Mouse (Mus musculus) ovary, postnatal 36 days (tissue): ENCODE measurements at regions not wholly inside any gene's neighbourhood (a gene's known extent, or its start where the extent isn't known, plus 50 kb on each side); places are given as distances from the start of the nearest gene placed in this dataset.
A peak's percentile ranks its signal among the peaks of the same experiment; 100 is the strongest.

Experiments
- DNase-seq: peaks from one replicate; pipeline ENCODE4 v3.0.0; 2022; ENCODE audit warnings: low spot score, mixed read lengths

DNA sequence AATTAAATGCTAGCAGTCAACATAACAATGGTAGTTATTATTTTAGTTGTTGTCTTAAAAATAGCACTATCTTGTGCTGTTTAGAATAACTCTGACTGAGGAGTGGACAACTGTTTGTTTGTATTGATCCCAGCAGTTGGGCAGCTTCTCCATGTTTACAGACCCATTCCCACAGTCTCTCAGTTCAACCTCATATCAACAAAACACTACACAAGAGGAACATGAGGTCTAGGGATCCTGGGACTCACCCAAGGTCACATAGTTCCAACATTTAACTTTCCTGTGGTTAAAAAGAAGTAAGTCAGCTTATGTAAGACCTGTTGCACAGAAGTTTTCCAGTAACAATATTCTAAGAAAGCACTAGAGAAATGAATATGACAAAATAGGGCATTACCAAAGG is 203.0 kb upstream of the Usp24 start:
- no peak for DNase-seq

DNA sequence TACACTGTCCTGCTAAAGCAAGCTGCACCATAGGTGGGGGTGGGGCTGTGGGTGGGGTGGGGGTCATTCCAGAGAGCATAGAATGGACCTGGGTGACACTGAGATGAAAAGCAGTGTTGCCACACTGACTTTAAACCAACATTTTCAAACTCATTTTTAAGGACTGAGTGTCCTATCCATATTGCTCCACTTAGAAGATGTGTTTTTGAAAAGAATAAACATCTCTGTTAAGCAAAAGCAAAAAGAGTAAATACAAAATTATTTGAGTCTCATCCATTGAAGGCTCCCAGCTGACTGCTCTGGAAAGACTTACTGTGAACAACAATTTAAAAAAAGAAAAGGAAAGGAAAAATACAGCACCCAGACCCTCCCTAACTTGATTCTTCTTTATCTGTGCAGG is 202.3 kb upstream of the Usp24 start:
- no peak for DNase-seq

DNA sequence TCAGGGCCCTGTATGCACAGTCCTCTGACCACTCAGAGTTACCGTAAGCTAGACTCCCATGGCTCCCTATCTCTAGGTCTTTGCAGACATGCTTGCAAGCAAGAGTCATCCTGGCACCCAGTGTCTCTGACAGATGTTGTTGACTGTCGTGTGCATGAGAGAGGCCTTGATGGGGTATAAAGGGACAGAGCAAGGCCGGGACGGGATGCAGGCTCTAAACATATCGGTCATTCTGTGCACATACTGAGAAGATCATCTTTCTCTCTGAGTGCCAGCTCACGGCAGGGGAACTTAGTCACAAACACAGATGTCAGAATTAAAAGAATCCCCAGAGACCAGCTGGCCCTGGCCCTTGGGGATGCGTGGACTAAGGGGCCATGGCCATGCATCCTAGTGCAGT is 199.4 kb upstream of the Usp24 start:
- no peak for DNase-seq

DNA sequence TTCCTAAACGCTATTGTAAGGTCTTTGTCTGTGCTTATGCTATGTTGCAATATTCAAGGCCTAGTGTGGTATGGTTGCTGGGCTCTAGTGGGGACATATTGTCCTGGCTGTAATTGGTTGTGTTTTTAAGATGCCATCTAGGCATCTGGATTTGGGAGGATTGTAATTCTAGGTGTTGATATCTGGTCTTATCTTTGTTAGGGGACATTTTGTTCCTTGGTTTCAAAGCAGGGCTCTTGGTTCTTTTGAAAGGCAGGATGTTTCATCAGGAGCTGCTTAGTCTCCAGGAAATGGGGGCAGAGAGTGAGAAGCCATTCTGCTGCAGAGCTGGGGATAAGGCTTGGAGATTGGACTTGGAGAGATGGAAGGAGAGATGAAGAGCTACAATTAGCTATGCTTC is 194.7 kb upstream of the Usp24 start:
- no peak for DNase-seq

DNA sequence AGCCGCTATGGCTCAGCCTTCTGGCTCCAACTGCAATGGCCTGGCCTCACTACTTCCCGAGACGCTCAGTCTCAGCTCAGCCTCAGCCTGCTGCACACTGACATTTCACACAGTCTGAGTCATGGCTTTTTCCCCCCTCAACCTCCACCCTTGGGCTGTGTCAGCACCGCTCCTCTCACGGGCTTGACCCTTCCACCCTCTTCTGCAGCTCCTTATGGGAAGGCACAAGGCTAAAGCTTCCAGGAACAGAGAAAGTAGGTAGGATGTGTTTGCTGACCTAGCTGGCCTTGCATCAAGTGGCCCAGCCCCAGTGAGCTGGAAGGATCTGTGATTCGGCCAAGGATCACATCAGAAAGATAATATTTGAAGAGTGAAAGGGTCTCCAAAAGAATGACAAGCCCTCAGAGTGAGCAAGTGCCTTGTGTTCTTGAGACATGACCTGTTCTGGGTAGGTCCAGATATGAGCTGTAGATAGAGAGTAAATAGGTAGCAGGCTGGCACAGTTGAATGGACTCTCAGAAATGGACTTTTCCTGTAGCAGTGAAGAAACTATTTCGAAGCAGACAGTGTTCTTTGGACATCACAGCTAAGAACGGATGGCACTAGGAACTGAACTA is 192.9 kb upstream of the Usp24 start:
- DNase-seq: no peak

DNA sequence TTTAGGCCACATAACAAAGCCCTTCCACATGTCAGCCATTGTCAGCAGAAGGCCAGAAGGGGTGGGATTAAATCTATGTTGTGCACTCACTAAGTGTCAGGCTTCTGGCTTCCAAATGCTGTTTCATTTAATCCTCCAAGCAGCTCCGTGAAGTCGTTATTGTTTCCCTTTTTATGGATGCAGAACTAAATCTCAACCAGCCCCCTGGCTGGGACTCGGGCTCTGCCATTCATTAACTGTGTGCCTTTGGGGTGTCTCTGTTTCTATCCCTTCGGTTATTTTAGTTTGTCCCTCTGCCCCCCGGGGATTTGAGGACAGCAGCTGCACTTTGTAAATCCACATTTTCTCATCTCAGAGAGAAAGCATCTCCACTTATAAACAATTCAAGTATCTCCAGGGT is 188.8 kb upstream of the Usp24 start:
- DNase-seq: no peak

DNA sequence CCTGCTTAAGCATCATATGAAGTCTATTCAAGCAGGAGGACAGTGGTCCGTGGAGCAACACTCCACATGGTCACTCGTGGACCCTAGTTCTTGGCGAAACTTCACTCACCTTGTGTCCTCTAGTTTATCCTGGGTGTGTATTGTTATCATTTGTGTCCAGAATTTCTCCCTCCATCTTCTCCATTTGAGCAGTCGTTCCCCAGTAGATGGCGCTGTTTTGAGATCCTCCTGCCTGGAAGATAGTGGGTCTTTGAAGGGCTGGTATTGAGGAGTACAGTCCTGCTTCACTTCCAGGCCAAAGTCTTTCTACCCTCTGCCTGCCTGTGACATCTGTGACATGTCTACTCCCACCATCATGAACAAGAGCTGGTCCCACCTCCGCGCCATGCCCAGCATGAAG is 188.4 kb upstream of the Usp24 start:
- no peak for DNase-seq

DNA sequence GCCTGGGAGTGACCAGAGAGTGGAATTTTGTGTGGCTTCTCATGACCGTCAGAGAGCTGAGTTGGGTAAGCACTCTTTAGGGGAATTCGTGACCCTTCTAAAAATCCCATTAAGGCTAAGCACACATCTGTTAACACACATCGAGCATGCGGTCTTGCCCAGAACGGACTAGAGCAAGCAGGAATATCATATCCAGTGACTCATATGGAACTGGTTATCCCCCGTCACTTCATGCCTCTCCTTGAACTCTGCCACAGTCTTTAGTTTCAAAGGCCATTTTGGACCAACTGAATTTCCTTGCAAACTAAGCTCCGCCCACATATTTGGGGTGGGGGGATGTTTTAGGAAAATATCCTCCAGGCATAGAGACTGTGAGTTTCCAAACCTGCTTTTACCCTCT is 186.7 kb upstream of the Usp24 start:
- DNase-seq: no peak

DNA sequence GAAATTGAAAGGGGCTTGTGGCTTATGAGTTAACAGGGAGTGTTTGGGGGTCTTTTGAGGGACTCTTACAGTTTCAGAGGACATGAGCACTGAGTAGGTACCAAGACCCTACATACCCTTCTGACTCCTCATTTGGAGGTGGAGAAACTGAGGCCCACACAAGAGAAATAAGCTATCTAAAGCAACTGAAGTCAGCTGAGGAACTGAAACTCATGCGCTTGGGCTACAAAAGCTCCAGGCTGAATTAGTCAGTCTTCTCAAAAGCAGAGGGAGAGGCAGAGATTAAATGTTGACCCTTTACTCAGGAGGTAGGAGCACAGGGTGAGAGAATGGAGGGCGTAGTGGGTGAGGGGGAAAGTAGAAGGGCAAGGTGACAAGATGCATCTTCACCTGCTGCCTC is 186.2 kb upstream of the Usp24 start:
- DNase-seq: no peak

DNA sequence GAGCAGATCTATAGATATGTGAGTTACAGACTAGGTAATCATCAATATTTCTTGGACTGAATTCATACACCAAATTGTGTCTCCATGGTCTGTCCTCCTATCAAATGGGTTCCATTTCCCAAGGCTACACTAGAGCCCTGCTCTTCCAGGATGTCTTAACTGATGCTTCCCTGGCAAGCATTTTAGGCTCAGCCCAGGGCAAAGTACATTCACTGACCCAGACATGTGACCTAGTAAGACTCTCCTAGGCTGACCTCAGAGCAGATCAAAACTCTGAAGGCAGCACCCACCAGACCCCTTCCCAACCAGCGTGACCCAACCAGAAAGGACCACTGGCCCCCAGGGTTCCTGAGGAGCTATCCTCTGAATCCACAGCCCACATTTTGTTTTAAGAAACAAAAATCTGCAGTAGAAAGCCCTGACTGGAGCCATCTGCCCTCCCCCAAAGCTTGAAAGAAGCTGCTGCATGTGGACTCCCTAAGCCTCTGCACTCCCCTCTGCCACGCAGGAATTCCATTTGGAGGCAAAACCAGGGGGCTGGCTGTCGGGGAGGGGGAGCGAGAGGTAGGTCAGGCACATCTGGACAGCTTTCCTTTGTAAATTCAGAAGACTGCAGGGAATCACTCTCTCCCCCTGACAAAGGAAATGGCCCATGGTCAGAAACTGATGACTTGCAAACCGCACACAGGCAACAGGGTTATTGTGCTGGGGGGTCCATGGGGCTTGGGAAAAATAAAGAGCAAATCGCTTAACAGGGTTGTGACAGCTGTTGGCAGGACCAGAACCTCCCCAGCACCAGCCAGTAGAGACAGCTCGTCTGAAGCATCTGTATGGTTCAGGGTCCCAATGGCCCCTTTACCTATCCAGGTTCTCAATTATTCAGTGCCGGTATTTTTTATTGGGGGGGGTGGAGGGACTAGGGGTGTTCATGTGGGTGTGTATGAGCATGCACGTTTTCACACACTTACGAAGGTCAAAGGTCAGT is 182.0 kb upstream of the Usp24 start:
- DNase-seq: no peak

DNA sequence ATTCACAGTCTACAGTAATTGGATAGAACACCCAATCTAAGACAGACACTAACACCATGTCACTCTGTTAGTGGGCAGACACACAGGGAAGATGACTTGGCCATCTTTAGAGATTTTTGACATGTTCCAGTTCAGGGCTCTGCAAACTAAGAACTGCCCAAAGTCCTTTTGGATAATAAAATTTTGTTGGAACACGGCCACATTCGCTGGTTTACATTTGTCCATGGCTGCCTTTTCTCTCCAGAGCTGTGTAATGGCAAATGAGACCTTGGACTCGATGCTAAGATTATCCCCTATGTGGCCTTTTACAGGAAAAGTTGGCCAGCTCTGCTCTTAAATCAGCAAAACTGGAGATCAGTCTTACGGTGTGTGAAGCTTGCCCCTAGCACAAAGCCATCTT is 173.3 kb upstream of the Usp24 start:
- no peak for DNase-seq

DNA sequence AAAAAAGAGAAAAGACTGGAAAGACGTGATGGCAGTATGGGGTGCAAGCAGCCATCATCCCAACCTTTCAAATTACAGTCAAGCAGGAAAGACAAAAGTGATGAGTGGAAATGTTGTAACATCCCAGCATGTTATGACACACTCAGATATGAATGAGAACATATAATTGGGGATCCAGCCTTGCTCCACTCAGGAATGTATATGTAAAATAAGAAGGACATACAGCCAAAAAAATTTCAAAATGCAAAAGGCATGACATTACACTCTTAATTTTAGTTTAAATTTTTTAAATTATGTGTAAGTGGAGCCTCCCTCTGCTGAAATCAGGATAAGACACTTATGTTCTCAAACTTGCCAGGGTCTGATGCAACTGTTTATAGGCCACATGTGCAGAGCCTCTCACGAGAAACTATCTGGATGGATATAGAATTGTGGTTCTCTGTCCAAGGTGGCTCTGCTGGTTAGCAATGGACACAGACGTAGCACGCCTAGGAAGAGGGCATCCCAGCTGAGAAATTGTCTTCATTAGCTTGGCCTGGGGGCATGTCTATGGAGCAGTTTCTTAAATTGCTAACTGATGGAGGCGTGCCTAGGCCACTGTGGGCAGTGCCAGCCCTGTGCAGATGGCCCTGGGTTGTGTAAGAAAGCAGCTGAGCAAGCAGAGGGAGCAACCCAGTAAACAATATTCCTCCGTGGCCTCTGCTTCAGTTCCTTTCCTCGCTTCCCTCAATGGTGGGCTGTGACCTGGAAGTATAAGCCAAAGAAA is 171.5 kb upstream of the Usp24 start:
- DNase-seq: peak; percentile 12

DNA sequence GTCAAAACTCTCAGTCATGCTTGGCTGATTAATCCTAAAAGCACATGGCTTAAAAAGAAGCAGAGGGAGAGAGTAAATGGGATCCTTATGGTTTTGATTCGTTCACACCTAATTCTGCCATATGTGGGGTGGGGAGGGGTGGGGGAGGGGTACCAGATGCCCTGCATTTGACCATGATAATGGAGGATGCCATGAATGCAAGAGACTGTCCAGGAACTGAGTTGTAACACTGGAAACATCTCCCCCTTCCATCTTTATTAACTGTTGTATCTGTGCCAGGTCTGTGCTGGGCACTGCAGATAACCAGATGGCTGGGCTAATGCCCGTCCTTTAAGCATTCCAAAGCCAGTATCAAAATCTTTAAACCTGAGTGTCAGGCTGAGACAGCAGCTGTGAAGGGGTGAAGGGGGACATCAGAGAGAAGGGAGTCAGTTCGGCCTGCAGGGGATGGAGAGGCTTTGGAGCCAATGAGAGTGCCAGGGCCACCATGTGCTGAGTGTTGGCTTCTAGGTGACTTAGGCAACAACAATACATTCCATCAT is 169.0 kb upstream of the Usp24 start:
- DNase-seq: no peak

DNA sequence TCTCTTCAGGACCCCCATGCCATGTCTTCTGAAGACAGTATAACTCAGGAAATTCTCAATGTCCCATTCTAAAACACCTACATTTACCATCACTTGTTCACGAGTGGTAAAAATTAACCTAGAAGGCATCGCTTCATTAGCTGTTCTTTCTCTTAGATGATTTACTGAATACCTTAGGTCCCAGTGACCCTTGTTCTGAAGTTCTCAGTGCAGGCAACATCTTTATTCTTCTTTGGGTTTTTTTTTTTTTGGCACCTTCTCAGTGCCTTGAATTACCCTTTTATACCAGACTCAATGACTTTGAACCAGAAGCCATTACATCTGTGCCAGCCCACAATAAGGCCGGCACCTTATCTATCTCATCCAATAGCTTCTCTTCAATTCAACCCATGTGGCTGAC is 167.1 kb upstream of the Usp24 start:
- no peak for DNase-seq

DNA sequence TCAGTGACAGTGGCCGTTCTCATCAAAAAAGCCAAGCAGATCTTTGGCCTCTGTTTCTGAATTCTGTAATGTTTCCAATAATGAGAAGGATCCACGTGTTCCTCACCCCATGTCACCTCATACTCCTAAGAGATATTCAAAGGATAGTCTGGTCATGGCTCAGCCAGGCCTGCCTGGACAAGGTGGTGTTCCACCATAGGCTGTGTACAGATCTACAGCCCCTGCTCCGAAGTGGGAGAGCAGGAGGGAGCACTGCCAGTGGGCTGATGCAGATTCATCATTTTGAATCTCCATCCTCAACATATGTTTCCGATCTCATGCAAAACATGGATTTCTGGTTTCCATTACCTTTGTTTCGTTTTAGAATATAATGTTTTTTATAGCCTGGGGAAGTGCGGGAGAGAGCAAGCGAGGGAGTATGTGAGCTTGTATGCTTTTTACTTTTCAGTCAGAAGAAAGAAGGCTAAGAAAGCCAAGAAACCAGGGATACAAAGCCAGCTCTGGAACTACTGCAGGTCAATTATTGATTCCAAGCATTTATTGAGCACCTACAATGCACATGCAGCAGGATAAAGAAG is 166.5 kb upstream of the Usp24 start:
- no peak for DNase-seq

DNA sequence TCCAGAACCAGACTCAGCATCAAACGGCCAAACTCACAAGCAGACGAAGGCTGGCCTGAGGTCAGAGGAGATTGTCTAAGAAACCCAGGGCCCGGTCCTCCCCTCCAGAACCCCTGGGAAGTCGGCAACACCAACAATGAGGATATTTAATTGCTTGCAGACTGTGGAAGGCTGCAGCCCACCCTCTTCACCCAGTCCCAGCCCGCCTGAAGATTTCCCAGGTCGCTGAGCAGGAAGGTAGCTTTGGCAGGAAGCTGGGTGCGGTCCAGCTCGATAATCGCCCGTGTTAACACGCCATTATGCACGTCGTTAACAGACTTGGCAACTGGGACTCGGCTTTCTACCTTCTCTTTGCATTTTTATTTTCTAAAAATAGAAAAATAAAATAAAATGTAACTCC is 165.2 kb upstream of the Usp24 start:
- DNase-seq: no peak

DNA sequence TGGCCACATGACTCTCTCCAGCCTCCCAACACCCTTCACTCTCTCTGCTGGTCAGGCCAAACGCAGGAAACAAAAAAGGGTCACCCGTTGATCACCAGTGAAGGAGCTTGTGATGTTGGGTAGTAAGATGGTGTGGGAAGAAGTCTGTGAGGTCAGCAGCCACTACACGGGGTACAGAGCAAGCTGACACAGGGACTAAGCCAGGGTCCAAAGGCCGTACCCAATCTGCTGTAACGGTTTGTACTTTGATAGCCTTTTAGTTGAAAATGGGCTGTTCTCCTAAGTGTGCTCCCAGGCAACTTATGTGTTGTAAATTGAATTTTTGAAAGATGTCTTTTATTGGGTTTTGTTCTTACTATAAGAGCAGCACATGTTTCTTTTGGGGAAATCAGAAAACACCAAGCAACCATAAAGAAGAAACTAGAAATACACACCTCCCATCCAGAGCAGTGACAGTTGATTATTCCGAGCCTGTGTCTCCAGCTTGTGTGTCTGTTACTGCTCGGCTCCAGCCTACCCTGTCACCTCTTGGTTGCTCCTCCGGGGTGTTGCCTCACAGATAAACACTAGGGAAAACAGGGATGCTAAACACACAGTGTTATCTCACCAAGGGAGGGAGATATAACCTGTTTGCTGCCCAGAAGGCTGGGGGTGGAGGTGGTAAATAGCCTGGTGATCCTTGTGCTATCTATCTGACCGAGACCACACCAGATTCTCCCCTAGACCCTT is 158.4 kb upstream of the Usp24 start:
- no peak for DNase-seq

DNA sequence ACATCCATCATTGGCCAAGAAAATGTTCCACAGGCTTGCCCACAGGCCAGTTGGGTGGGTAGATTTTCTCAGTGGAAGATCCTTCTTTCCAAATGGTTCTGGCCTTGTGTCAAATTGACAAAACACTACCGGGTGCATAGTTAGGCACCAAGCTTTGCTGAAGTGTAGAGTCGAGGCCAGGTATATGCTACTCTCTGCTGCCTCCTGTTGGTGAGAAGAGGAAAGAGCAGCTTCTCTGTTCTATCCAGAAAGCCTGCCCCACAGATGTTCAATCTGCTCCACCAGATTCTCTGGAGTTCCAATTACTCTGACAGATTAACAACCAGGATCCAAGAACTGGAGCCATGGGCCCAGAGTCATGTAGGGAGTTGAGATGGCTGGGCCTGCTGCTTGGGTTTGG is 154.4 kb upstream of the Usp24 start:
- no peak for DNase-seq

DNA sequence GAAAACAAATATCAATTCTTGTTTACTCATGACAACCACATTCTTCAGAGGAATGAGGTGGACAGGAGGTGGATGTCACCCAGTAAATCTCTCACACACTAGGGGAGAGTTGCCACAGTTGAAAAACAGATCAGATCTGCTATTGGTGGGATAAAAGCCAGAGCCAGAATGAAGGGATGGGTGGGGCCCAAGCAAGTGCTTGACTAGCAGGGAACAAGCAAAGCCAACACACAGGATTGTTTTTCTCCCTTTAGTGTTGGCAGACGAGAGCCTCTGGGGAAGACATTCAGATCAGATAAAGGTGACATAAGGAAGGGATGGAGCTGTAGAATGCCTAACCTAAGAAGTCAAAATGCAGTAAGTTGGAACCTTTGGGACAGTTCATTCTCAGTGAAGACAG is 153.5 kb upstream of the Usp24 start:
- DNase-seq: no peak

DNA sequence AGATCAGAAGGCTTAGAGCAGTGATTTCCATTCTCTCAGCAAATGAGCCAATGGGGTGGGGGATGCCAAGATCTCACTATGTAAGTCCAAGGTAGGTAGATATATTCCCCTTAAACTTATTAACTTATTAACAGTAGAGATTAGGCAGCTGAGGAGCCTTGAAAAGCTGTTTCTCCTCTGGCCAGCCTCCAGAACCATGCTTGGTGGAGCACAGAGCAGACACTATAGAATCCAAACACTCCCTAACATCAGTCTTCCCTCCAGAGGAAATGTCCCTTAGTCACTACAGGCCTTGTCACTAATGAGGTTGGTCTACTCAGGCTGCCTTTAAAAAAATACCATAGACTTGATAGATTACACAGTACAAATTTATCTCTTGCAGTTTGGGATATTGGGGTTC is 152.8 kb upstream of the Usp24 start:
- DNase-seq: no peak

DNA sequence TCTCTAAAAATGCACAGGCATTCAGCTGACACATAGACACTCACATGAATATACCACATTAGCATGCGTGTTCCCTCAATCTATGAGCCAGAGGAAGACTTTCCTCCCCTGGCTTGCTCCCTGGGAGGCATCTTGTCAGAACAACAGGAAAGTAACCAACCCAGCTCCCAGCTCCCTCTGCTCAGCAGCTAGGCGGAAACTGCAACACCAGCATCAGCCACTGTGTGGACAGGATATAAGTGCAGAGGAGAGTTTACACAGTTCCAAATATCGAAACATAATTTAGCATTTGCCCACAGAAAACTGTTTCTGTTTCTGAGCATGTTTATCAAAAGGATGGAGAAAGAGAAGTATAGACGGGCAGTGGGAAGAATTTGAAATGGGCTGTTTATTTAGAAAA is 148.3 kb upstream of the Usp24 start:
- no peak for DNase-seq

DNA sequence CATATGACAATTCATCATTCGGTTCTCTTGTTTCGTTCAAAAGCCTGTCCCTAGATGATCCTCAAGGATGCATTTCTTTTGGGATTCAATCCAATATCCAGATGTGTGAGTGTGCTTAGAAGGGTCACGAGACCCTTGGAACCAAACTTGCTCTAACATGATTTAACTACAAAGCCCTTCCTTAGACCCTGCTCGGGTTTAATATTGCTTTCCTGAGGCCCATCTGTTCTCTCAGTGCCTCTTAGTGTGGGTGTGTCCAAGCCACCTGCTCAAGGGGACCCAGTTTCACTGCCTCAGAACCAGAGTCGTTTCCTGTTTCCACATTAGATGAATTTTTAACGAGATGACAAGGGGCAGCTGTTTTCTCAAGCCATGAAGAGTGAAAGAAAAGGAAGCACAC is 147.3 kb upstream of the Usp24 start:
- no peak for DNase-seq
